Mouse (Mus musculus) bone marrow, adult 2 months (tissue): ENCODE measurements at regions not wholly inside any gene's neighbourhood (a gene's known extent, or its start where the extent isn't known, plus 50 kb on each side); places are given as distances from the start of the nearest gene placed in this dataset.

ENCODE experiments used
- CTCF ChIP-seq: fragments of 200-500 bp; IDR thresholded peaks from 2 replicates; pipeline ENCODE4 v1.5.1; 2011; ENCODE audit warnings: low read length, control low read depth; ENCODE audit not compliant: control insufficient read depth, insufficient read depth
- POLR2A ChIP-seq: fragments of 200-500 bp; IDR thresholded peaks from 2 replicates; pipeline ENCODE4 v1.6.1; 2011; ENCODE audit warnings: low read depth, mild to moderate bottlenecking, control low read depth, low read length, borderline replicate concordance; ENCODE audit not compliant: control insufficient read depth

GRCm38 (mm10) chr2:173388140-173388539 is 111.8 kb upstream of the Pmepa1 start:
- no peak for TF ChIP-seq POLR2A
- TF ChIP-seq CTCF = no peak
